In genomic region chr10:125187544-125187943, GRCm38 (mm10) we compare ENCODE assay signal across 16 mouse cellular contexts.
"Had no signal": no experiment of that assay in that cellular context is flagged by ENCODE, and none has a peak within 500 bp of the region (broad histone marks: within the 10 kb centered on the region; RNA-seq: fewer than 3 reads in every experiment).

No protein-coding gene starts in this region.

- H3K4me3 ChIP-seq: limb, embryonic 12.5 days; liver, embryonic 13.5 days; lung, embryonic 15.5 days; midbrain, embryonic 12.5 days; neural tube, embryonic 13.5 days had no signal

- H3K9ac ChIP-seq: limb, embryonic 12.5 days; liver, embryonic 13.5 days; liver, postnatal 0 days; lung, embryonic 15.5 days; midbrain, embryonic 12.5 days; neural tube, embryonic 13.5 days had no signal

- H3K36me3 ChIP-seq: limb, embryonic 12.5 days; liver, embryonic 13.5 days; lung, embryonic 15.5 days; midbrain, embryonic 12.5 days; neural tube, embryonic 13.5 days had no signal

- H3K4me2 ChIP-seq: limb, embryonic 12.5 days; liver, embryonic 13.5 days; lung, embryonic 15.5 days; midbrain, embryonic 12.5 days; neural tube, embryonic 13.5 days had no signal

- H3K9me3 ChIP-seq: limb, embryonic 12.5 days; liver, embryonic 13.5 days; lung, embryonic 15.5 days; midbrain, embryonic 12.5 days; neural tube, embryonic 13.5 days had no signal

- H3K27me3 ChIP-seq: limb, embryonic 12.5 days; liver, embryonic 13.5 days; lung, embryonic 15.5 days; midbrain, embryonic 12.5 days; neural tube, embryonic 13.5 days had no signal

- DNase-seq: kidney, adult 8-10 months; kidney, postnatal 25 days; liver; liver, embryonic 13.5 days; liver, postnatal 0 days; lung, postnatal 14 days; retina, postnatal 1 day; thymus, adult 18-20 months; thymus, postnatal 14 days had no signal

- ATAC-seq: intestine, postnatal 0 days; liver, postnatal 0 days; midbrain, embryonic 16.5 days had no signal

- H3K4me1 ChIP-seq: limb, embryonic 12.5 days; liver, embryonic 13.5 days; lung, embryonic 15.5 days; neural tube, embryonic 13.5 days had no signal

- H3K27ac ChIP-seq: limb, embryonic 12.5 days; liver, embryonic 13.5 days; lung, embryonic 15.5 days; midbrain, embryonic 12.5 days; neural tube, embryonic 13.5 days; stomach, postnatal 0 days had no signal
